Mouse (Mus musculus) stomach, postnatal 0 days (tissue): Measurements from ENCODE around the gene Zmiz1. TPM values are rescaled to one million over a fixed set of nuclear protein-coding genes. Genes with fewer than 3 reads are reported as not detected.

Experiments used
- ATAC-seq: fragments of 200-750 bp; cut with Nextera tagmentation; 2 replicates; pipeline ENCODE4 v1.8.0; 2017; ENCODE audit not compliant: low FRiP score, low TSS enrichment
- DNase-seq: peaks from one replicate; pipeline ENCODE4 v3.0.0-alpha.2; 2016; ENCODE audit warnings: low spot score
- H3K27ac ChIP-seq: fragments of 300-500 bp; sonication (generic); replicated peaks from 2 replicates; pipeline ENCODE4 v1.5.1; 2014; ENCODE audit warnings: mild to moderate bottlenecking, control low read depth
- H3K27me3 ChIP-seq: fragments of 300-500 bp; sonication (generic); 2 replicates; pipeline ENCODE4 v1.6.1; 2014; ENCODE audit warnings: low read length; ENCODE audit not compliant: control insufficient read depth, insufficient read depth
- H3K36me3 ChIP-seq: fragments of 300-500 bp; sonication (generic); 2 replicates; pipeline ENCODE4 v1.6.1; 2014; ENCODE audit warnings: low read length, mixed read lengths; ENCODE audit not compliant: control insufficient read depth, insufficient read depth
- H3K4me1 ChIP-seq: fragments of 300-500 bp; sonication (generic); replicated peaks from 2 replicates; pipeline ENCODE4 v1.6.1; 2014; ENCODE audit warnings: antibody characterized with exemption; ENCODE audit not compliant: control insufficient read depth, insufficient read depth
- H3K4me2 ChIP-seq: fragments of 300-500 bp; sonication (generic); replicated peaks from 2 replicates; pipeline ENCODE4 v1.6.1; 2014; ENCODE audit warnings: low read depth, mild to moderate bottlenecking, control low read depth, moderate library complexity
- H3K4me3 ChIP-seq: fragments of 300-500 bp; sonication (generic); 2 replicates; pipeline ENCODE4 v1.5.1; 2014; ENCODE audit warnings: low read depth, low read length, control low read depth
- H3K9ac ChIP-seq: fragments of 300-500 bp; sonication (generic); 2 replicates; pipeline ENCODE4 v1.6.1; 2014; ENCODE audit warnings: mild to moderate bottlenecking, low read length, control low read depth, mixed read lengths
- H3K9me3 ChIP-seq: fragments of 300-500 bp; sonication (generic); 2 replicates; pipeline ENCODE4 v1.6.1; 2016; ENCODE audit warnings: low read length; ENCODE audit not compliant: control insufficient read depth
- CTCF ChIP-seq: IDR thresholded peaks from 2 replicates; pipeline ENCODE4 v1.5.1; 2016; ENCODE audit warnings: antibody characterized with exemption, low read depth, mild to moderate bottlenecking, moderate library complexity
- EP300 ChIP-seq: optimal IDR thresholded peaks from 2 replicates; pipeline ENCODE3; 2016; ENCODE audit warnings: antibody characterized with exemption
- WGBS: fragments of 180-500 bp; shearing (Covaris S2); extraction: QIAGEN DNeasy Blood & Tissue Kit; methylation state at CpG from one replicate; pipeline ENCODE4 v1.1.7; 2014; 5-methylcytosine and 5-hydroxymethylcytosine counted together
- polyA plus RNA-seq: library from polyadenylated mRNA; unstranded; fragments of >200 nt; fragmentation: Nextera tagmentation; extraction: Ambion mirVana; gene quantifications from 2 replicates; pipeline ENCODE4 v1.2.1, GENCODE M21; 2015

Gene Zmiz1
- polyA plus RNA-seq, 1 experiment from 2014 or later = 13.0 TPM

DNA sequence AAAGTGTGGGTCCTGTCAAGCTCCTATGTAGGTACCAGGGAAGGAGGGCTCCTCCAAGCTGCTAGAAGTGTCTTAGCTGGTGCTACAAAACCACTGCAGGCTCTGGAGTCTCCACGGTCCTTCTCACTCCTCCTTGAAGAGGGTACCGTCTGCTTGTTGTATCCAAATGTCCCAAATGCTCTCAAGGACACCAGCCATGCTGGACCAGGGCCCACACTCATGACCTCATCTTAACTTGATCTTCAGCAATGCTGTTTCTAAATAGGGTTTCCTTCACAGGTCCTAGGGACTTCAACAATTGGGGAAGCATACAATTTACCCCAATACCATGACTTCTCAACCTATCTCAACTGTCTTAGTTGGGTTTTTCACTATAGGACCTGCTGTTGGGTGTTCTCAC, 143.0 kb downstream of the Zmiz1 start:
- WGBS = 50% methylated on average over 2 of the region's 2 CpGs
- DNase-seq = no peak
- no peak overlapping the region for H3K4me3 ChIP-seq
- ATAC-seq = no peak
- no peak overlapping the region for H3K9ac ChIP-seq
- TF ChIP-seq CTCF (no peak), EP300 (no peak)
- H3K27ac ChIP-seq = no peak overlapping the region
- no peaks in the 10 kb centered on the region for H3K9me3 ChIP-seq
- peaks cover 3% of the 10 kb centered on the region; the same call in 1 of the 2 replicates for H3K36me3 ChIP-seq
- peaks cover 10% of the 10 kb centered on the region for H3K4me1 ChIP-seq
- no peak overlapping the region for H3K4me2 ChIP-seq
- H3K27me3 ChIP-seq = no peaks in the 10 kb centered on the region

DNA sequence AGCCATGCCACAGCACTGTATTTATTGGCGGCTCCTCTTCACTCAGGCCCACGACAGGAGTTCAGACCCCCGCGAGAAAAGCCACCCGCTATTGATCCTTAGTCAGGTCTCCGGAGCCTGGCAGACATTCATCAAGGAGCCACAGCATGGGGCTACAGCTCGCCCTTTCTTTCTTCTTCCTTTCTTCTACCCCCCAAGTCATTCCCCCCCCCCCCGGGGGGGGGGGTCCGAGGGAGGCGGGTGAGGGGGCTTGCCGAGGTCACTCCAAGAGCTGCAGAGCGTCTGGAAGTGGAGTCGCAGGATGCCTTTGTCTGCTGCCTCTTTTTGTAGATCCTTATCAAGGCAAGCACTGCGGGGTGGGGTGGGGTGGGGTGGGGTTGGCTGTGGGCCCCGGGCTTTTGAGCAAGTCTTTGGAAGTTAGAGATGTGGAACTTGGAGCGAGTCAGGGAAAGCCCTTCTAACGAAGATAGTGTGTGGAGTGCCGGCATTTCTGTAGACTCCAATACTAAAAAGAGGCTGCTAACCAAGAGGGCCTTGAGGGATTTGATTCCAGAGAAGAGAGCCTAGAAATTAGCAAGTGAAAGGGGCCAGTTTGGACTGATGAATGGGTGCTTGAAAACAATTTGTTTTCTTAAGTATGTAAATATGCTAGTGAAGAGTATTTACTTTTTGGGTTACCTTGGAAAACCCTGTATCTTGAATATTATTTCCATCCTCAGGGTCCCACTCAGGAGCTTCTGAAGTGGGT, 145.6 kb downstream of the Zmiz1 start:
- no peaks in the 10 kb centered on the region for H3K27me3 ChIP-seq
- H3K4me2 ChIP-seq = no peak overlapping the region
- WGBS = 25% methylated on average over 17 of the region's 18 CpGs
- TF ChIP-seq EP300 = no peak
- TF ChIP-seq CTCF = no peak
- ATAC-seq (no peak), DNase-seq (no peak)
- no peaks in the 10 kb centered on the region; the same call in 1 of the 2 replicates for H3K36me3 ChIP-seq
- H3K4me1 ChIP-seq = peaks cover 10% of the 10 kb centered on the region
- H3K27ac ChIP-seq = no peak overlapping the region
- no peak overlapping the region for H3K9ac ChIP-seq
- H3K4me3 ChIP-seq = no peak overlapping the region
- H3K9me3 ChIP-seq = no peaks in the 10 kb centered on the region

DNA sequence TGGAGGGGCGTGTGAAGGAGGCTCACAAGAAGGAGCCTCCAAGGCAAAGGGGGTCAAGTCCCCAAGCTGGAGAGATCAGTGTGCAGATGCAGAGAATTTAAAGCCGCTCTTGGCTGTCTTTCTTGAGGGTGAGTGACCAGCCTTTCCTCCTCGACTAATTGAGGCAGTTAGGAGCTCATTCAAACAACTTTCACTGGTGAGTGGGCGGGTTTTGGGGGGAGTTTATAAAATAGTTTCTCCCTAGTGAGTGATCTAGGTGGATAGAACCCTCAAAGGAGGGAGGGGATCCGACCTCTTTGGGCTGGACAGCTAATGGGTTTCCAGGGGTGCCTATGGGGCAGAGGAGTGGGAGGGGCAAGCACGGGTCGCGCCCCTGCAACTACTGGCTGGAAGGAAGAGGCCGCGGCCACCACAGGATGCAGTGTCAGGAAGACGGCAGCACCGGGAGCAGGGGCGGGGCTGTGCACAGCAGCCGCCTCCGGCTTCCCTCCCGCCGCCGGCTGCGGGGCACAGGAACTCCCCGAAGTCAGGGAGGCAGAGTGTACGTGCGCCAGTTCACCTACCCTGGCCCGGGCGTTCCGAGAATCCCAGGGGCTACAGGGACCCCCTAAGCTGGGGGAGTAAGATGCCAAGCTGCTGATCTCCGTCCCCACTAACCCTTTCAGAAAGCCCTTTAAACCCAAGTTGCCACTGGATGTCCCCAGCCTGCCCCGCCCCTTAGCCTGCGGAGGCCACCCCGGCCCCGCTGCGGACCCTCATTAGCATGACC, 147.6 kb downstream of the Zmiz1 start:
- Histone ChIP-seq H3K4me1 (peaks cover 19% of the 10 kb centered on the region), H3K9me3 (no peaks in the 10 kb centered on the region)

DNA sequence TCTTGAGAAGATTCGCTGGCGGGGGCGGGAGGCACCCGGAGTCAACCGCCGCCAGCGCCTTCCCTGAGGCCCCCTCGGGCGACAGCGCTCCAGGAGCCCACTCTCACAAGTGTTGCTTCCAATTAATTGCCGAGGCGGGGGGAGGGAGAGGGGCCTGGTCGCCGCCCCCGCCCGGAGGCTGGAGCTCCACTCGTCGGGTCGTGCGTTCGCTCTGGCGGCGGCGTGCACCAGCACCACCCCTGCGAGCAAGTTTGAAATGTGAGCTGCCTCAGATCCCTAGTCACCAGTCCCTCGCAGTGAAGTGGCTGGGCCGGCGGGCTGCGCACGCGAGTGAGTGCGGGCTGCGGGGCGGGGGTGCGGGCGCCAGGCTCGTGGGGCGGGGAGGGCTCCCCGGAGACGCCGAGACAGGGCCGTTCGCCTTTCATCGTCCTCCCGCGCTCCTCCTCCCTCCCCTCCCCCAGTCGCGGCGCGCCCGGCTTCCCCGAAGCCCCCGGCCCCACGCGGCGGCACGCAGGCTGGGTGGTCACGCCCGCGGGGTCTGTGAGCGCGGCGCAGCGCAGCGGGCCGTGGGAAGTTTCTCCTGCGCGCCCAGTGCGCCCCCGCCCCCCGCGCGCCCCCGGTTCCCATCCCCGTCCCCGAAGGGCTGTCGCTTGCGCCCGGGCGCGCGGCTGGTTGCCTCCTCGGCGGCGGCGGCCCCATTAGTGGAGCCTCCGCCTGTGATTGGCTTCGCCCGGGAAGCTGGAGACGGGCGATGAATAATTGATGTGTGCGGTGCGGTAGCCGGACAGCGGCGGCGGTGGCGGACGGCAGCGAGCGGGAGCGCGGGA, 148.4 kb downstream of the Zmiz1 start:
- DNase-seq (peak; percentile 58), ATAC-seq (peak; percentile 47)
- H3K27me3 ChIP-seq = no peaks in the 10 kb centered on the region
- H3K9ac ChIP-seq = peak overlapping the region; percentile 74
- H3K9me3 ChIP-seq = no peaks in the 10 kb centered on the region
- peak overlapping the region; percentile 71 for H3K4me3 ChIP-seq
- no peak for TF ChIP-seq CTCF
- TF ChIP-seq EP300 = no peak
- WGBS = under 1% methylated on average over 63 of the region's 103 CpGs
- peak overlapping the region; percentile 100 for H3K4me2 ChIP-seq
- peak overlapping the region; percentile 89 for H3K27ac ChIP-seq
- no peaks in the 10 kb centered on the region for H3K36me3 ChIP-seq
- H3K4me1 ChIP-seq = peaks cover 24% of the 10 kb centered on the region

More for the DNA sequence above, 147.6 kb downstream of the Zmiz1 start:
- ATAC-seq (peak; percentile 36), DNase-seq (peak; percentile 61)
- TF ChIP-seq EP300 = no peak
- TF ChIP-seq CTCF = no peak
- Histone ChIP-seq H3K4me3 (peak overlapping the region; percentile 71), H3K36me3 (no peaks in the 10 kb centered on the region; the same call in 1 of the 2 replicates), H3K9ac (peak overlapping the region; percentile 74), H3K27me3 (no peaks in the 10 kb centered on the region), H3K4me2 (peak overlapping the region; percentile 100), H3K27ac (peak overlapping the region; percentile 89)
- WGBS = 4% methylated on average over 30 of the region's 31 CpGs

DNA sequence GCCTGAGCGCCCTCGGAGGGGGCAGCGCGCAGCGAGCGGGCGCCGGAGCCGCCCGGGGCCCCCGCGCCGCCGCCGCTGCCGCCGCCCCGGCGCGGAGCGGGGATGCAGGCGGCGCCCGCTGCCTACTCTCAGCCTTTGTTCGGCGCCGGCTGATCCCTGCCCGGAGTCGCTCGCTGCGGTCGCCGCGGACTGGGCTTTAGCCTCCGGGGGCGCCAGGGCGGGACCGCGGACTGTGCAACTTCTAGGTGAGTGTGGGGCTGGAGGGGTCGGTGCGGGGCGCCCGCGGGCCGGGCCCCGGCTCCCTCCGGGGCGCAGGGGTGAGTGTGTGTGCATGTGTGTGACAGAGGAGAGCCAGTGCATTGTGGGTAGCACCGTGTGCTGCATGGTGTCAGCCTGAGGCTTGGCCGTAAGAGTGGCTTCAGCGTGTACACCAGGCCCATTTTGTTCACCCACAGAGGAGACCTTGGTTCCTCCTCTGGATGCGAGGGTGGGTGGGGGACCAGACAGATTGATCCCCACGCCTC, 149.0 kb downstream of the Zmiz1 start:
- Histone ChIP-seq H3K4me3 (peak overlapping the region; percentile 71), H3K27me3 (no peaks in the 10 kb centered on the region), H3K4me2 (peak overlapping the region; percentile 100), H3K4me1 (peaks cover 25% of the 10 kb centered on the region), H3K27ac (peak overlapping the region; percentile 89), H3K9me3 (no peaks in the 10 kb centered on the region), H3K9ac (peak overlapping the region; percentile 74), H3K36me3 (no peaks in the 10 kb centered on the region)
- 5% methylated on average over 30 of the region's 53 CpGs for WGBS
- ATAC-seq = peak; percentile 36
- peak; percentile 52 for DNase-seq
- TF ChIP-seq EP300 (no peak), CTCF (0 out of 2 replicates have a peak, but pooled peaks have one; percentile 7)
